Mouse (Mus musculus) CH12F3 (cell line): ENCODE measurements at regions not wholly inside any gene's neighbourhood (a gene's known extent, or its start where the extent isn't known, plus 50 kb on each side); places are given as distances from the start of the nearest gene placed in this dataset.

Experiments
- in situ Hi-C: fragments of 300-500 bp; cut with MboI; formaldehyde crosslinking; loops from 2 replicates; pipeline ENCODE4 v1.14.3; 2020; ENCODE audit warnings: low sequenced_read_pairs

- in situ Hi-C loops, result no loop called here
Observed at GRCm38 (mm10) chr13:83206622-83207021, 297.2 kb upstream of the Mef2c start.

GRCm38 (mm10) chr13:83207513-83207912 is 296.3 kb upstream of the Mef2c start:
- in situ Hi-C loops, result no loop called here

GRCm38 (mm10) chr13:83208111-83208510 is 295.7 kb upstream of the Mef2c start:
- in situ Hi-C loops, result no loop called here

GRCm38 (mm10) chr13:83214811-83215210 is 289.0 kb upstream of the Mef2c start:
- in situ Hi-C loops, result no loop called here

GRCm38 (mm10) chr13:83216454-83216853 is 287.4 kb upstream of the Mef2c start:
- in situ Hi-C loops, result no loop called here

- in situ Hi-C loops, result no loop called here
Observed at GRCm38 (mm10) chr13:83252452-83252851, 251.4 kb upstream of the Mef2c start.

GRCm38 (mm10) chr13:83266591-83266990 is 237.2 kb upstream of the Mef2c start:
- in situ Hi-C loops, result no loop called here

GRCm38 (mm10) chr13:83268663-83269062 is 235.2 kb upstream of the Mef2c start:
- in situ Hi-C loops, result no loop called here

GRCm38 (mm10) chr13:83278695-83279094 is 225.1 kb upstream of the Mef2c start:
- in situ Hi-C loops, result no loop called here

GRCm38 (mm10) chr13:83307696-83308095 is 196.1 kb upstream of the Mef2c start:
- in situ Hi-C loops, result no loop called here

- in situ Hi-C loops, result no loop called here
Observed at GRCm38 (mm10) chr13:83328488-83328887, 175.3 kb upstream of the Mef2c start.

GRCm38 (mm10) chr13:83333728-83334127 is 170.1 kb upstream of the Mef2c start:
- in situ Hi-C loops, result no loop called here

GRCm38 (mm10) chr13:83344611-83345319 is 159.1 kb upstream of the Mef2c start:
- in situ Hi-C loops, result no loop called here

GRCm38 (mm10) chr13:83355341-83355740 is 148.5 kb upstream of the Mef2c start:
- in situ Hi-C loops, result no loop called here

GRCm38 (mm10) chr13:83360529-83360928 is 143.3 kb upstream of the Mef2c start:
- in situ Hi-C loops, result no loop called here

GRCm38 (mm10) chr13:83376097-83376797 is 127.6 kb upstream of the Mef2c start:
- in situ Hi-C loops, result no loop called here

- in situ Hi-C loops, result no loop called here
Observed at GRCm38 (mm10) chr13:83378644-83379043, 125.2 kb upstream of the Mef2c start.

- in situ Hi-C loops, result no loop called here
Observed at GRCm38 (mm10) chr13:83382609-83383008, 121.2 kb upstream of the Mef2c start.

GRCm38 (mm10) chr13:83394773-83395172 is 109.1 kb upstream of the Mef2c start:
- in situ Hi-C loops, result no loop called here

- in situ Hi-C loops, result no loop called here
Observed at GRCm38 (mm10) chr13:83399381-83399780, 104.5 kb upstream of the Mef2c start.

GRCm38 (mm10) chr13:83439619-83440436 is 64.0 kb upstream of the Mef2c start:
- in situ Hi-C loops, result no loop called here

- in situ Hi-C loops, result no loop called here
Observed at GRCm38 (mm10) chr13:83444277-83444676, 59.6 kb upstream of the Mef2c start.
